Mouse (Mus musculus): ENCODE data around the gene Sdc4. TPM values are rescaled to one million over a fixed set of nuclear protein-coding genes. Genes with fewer than 3 reads are reported as not detected.

Gene Sdc4
- polyA plus RNA-seq, 1 experiment from 2014 or later: 41.9 TPM

DNA sequence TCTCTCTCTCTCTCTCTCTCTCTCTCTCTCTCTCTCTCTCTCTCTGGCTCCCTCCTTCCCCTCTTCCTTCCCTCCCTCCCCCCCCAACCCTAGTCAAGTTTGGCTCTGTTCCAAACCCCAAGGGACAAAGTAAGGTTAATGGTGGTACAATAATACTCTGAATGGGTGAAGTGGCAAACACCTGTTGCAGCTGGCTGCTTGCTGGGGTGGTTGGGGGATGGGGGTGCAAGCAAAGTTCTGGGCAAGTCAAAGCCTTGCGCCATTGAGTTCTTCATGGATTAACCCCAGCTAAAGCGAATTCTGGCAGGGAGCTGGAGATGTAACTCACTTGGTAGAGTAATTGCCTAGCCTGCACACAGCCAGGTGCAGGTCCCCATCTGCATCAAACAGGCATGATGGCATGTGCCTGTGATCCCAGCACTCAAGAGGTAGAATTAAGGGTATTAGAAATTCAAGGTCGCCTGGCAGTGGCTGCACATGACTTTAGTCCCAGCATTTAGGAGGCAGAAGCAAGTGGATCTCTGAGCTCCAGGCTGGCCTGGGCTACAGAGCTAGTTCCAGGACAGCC, 25.3 kb downstream of the Sdc4 start:
- Histone ChIP-seq H3K27ac (no peak overlapping the region), H3K4me1 (replicated peaks) (peaks cover 7% of the 10 kb centered on the region; the same call in 1 of the 2 replicates), H3K27me3 (peaks cover 26% of the 10 kb centered on the region), H3K36me3 (no peaks in the 10 kb centered on the region), H3K4me2 (no peak overlapping the region), H3K9ac (no peak overlapping the region), H3K4me3 (no peak overlapping the region), H3K9me3 (replicated peaks) (no peaks in the 10 kb centered on the region)
- 39% methylated on average over 3 of the region's 3 CpGs for WGBS
- ATAC-seq (replicated peaks; ENCODE audit: insufficient number of reproducible peaks, insufficient read depth, low FRiP score, low read depth): no peak

DNA sequence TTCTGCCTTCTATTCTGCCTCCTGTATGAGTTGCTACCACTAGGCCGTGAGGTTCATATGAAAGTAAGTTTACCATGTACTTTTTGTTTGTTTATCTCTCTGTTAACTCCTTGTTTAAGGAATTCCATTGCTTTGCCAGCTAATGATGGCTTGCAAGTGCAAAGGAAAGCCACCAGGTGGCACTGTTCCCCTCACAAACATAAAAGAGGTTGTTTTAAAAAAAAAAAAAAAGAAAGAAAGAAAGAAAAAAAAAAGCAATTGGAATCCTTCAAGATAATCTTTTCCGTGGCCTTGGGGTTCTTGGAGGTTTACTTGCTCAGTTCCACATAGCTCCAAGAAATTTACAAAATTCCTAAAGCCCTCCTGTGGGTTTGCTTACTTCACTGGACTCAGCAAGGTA, 26.5 kb downstream of the Sdc4 start:
- Histone ChIP-seq H3K27me3 (peaks cover 30% of the 10 kb centered on the region), H3K9ac (no peak overlapping the region), H3K27ac (no peak overlapping the region), H3K9me3 (replicated peaks) (no peaks in the 10 kb centered on the region), H3K4me1 (replicated peaks) (peaks cover 7% of the 10 kb centered on the region; the same call in 1 of the 2 replicates), H3K4me3 (no peak overlapping the region), H3K4me2 (no peak overlapping the region), H3K36me3 (no peaks in the 10 kb centered on the region)
- 0% methylated on average over 2 of the region's 2 CpGs for WGBS
- ATAC-seq (replicated peaks; ENCODE audit: insufficient number of reproducible peaks, insufficient read depth, low FRiP score, low read depth): no peak

DNA sequence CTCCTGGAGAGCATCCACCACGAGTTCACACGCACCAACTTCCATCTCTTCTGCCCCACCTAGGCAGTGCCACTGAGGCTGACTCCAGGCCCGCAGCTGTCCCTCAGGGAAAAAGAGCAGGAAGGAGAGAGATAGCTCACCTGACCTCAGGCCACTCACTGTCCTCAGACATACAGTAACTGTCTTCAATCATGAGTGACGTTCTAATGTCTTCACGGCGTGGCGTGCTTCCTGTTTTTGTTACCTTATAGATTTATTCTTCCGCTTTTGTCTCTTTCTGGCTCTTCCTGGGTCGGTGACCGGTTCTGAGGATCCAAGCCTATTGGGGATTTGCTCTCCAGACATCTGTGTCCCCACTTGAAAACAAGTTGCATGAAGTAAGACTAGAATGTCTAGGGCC, 29.1 kb downstream of the Sdc4 start:
- peaks cover 48% of the 10 kb centered on the region for H3K27me3 ChIP-seq
- no peak overlapping the region for H3K27ac ChIP-seq
- H3K4me2 ChIP-seq: peak overlapping the region; percentile 52
- peaks cover 7% of the 10 kb centered on the region; the same call in 1 of the 2 replicates for H3K4me1 ChIP-seq (replicated peaks)
- no peaks in the 10 kb centered on the region for H3K36me3 ChIP-seq
- peak overlapping the region; percentile 23; the same call in 1 of the 2 replicates for H3K4me3 ChIP-seq
- H3K9me3 ChIP-seq (replicated peaks): no peaks in the 10 kb centered on the region
- no peak for ATAC-seq (replicated peaks; ENCODE audit: insufficient number of reproducible peaks, insufficient read depth, low FRiP score, low read depth)
- H3K9ac ChIP-seq: no peak overlapping the region
- 53% methylated on average over 10 of the region's 10 CpGs for WGBS

DNA sequence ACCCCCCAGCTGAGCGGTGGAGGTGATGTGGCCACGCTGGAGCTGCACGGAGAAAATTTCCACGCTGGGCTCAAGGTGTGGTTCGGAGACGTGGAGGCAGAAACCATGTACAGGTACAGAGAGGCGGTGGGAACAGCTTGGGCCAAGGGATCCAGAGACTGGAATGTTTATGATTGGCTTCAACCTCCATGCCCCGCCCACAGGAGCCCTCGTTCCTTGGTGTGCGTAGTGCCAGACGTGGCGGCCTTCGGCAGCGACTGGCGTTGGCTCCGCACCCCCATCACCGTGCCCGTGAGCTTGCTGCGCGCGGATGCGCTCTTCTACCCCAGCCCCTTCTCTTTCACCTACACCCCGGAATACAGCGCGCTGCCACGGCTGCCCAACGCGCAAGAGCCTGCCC, 29.5 kb downstream of the Sdc4 start:
- peak overlapping the region; percentile 23; the same call in 1 of the 2 replicates for H3K4me3 ChIP-seq
- peaks cover 7% of the 10 kb centered on the region; the same call in 1 of the 2 replicates for H3K4me1 ChIP-seq (replicated peaks)
- no peak overlapping the region for H3K9ac ChIP-seq
- H3K9me3 ChIP-seq (replicated peaks): no peaks in the 10 kb centered on the region
- peak overlapping the region; percentile 52 for H3K4me2 ChIP-seq
- H3K27me3 ChIP-seq: peaks cover 52% of the 10 kb centered on the region
- WGBS: 20% methylated on average over 28 of the region's 28 CpGs
- no peak for ATAC-seq (replicated peaks; ENCODE audit: insufficient number of reproducible peaks, insufficient read depth, low FRiP score, low read depth)
- H3K27ac ChIP-seq: no peak overlapping the region
- H3K36me3 ChIP-seq: no peaks in the 10 kb centered on the region

- under 1% methylated on average over 22 of the region's 22 CpGs for WGBS
- H3K9ac ChIP-seq: no peak overlapping the region
- ATAC-seq (replicated peaks; ENCODE audit: insufficient number of reproducible peaks, insufficient read depth, low FRiP score, low read depth): no peak
- no peaks in the 10 kb centered on the region for H3K9me3 ChIP-seq (replicated peaks)
- H3K4me1 ChIP-seq (replicated peaks): peaks cover 29% of the 10 kb centered on the region
- peak overlapping the region; percentile 5; the same call in 1 of the 2 replicates for H3K4me3 ChIP-seq
- no peaks in the 10 kb centered on the region for H3K36me3 ChIP-seq
- peaks cover 89% of the 10 kb centered on the region for H3K27me3 ChIP-seq
- H3K4me2 ChIP-seq: peak overlapping the region; percentile 42
- H3K27ac ChIP-seq: no peak overlapping the region
Measured at GRCm38 (mm10) chr2:164407708-164408107, 36.0 kb downstream of the Sdc4 start.

DNA sequence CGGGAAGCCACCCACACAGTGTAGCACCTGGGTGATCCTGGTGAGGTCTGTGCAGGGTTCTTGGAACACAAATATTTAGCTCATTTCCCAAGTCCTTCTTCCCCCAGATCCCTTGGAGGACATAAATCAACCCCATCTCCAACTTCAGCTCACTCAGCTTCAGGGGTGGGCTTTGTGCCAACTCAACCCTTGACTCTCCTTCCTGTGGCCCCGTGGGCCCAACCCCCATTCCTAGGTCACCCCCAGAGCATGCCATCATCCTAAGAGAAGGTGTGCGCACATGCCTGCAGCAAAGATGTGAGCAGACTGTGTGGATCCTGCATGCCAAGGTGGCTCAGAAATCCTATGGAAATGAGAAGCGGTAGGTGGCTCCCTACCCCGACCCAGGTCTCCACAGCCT, 38.2 kb downstream of the Sdc4 start:
- Histone ChIP-seq H3K4me1 (replicated peaks) (peaks cover 36% of the 10 kb centered on the region), H3K4me3 (no peak overlapping the region), H3K27ac (no peak overlapping the region), H3K4me2 (no peak overlapping the region), H3K27me3 (peaks cover 98% of the 10 kb centered on the region), H3K36me3 (no peaks in the 10 kb centered on the region), H3K9me3 (replicated peaks) (no peaks in the 10 kb centered on the region), H3K9ac (no peak overlapping the region)
- WGBS: 44% methylated on average over 5 of the region's 5 CpGs
- ATAC-seq (replicated peaks; ENCODE audit: insufficient number of reproducible peaks, insufficient read depth, low FRiP score, low read depth): no peak

DNA sequence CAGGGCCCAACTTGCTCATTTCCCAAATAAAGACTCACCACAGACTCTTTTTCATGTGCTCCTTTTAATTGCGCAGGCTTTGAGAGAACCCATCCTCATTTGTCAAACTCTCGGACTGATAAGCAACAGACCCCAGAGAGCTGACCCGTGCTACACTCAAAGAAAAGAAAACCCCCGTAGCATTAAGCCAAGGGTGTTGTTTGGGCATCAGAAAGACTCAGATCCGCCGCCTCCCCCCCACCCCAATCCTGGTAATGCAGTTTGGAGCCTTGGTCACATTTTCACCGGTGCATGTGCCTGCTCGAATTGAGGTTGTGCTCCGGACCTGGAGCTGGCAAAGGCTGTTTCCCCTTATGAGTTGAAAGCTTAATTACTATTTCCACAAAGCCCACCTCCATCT, 38.6 kb downstream of the Sdc4 start, which contains the start of gene Matn4:
Gene Matn4, minus strand, starts transcription at position 101 of the 400 bp plus-strand sequence.
- Histone ChIP-seq H3K27me3 (peaks cover 98% of the 10 kb centered on the region), H3K9ac (peak within 1 kb of the TSS; percentile 47), H3K36me3 (no peaks in the 10 kb centered on the region), H3K27ac (0 out of 2 replicates have a peak within 1 kb of the TSS, but pooled peaks have one; percentile 15), H3K4me1 (replicated peaks) (peaks cover 39% of the 10 kb centered on the region), H3K4me2 (peak within 1 kb of the TSS; percentile 79), H3K9me3 (replicated peaks) (no peaks in the 10 kb centered on the region), H3K4me3 (peak within 1 kb of the TSS; percentile 51)
- ATAC-seq (replicated peaks; ENCODE audit: insufficient number of reproducible peaks, insufficient read depth, low FRiP score, low read depth): no peak
- 15% methylated on average over 9 of the region's 9 CpGs for WGBS

DNA sequence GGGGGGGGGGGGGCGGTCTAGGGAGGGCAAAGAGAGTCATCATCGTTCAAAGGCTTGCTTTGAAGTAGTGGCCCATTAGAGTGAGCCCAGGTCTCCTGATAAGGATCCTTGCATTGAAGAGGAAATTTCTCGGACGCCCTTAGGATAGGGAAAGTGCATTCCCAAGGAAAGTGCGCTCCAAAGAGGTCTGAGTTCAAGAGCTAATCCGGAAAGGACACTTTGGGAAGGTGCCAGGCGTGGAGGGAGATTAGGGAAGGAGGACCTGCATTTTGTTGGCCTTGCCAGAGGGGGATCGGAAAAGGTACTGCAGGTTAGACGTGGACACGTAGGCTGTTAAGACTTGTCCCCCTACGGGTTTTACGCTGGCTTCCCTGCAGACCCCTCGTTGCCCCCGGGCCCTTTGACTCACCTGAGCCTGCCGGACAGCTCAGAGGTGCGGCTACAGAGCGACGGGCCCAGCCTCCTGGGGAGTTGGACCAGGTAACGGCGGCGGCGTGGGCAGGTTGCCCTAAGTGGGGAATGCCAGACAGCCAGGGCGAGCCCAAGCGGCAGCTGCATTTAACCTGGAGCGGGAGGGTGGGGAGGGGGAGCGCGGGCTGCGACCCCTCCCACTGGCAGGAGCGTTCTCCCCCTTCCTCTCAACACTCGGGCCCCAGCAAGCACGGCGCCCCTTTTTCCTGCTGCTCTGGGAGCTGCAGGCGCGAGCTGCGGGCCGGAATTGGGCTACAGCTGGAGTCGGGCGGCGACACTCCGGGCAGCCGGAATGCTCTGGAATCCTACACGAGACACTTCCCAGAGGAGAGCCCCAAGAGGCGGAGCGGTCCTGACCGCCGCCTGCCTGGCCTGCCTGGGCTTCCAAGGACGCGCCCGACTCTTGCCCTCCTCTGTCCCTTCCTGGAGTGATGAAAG, 39.4 kb downstream of the Sdc4 start:
- ATAC-seq (replicated peaks; ENCODE audit: insufficient number of reproducible peaks, insufficient read depth, low FRiP score, low read depth): peak; percentile 49; the same call in 1 of the 2 replicates
- H3K27ac ChIP-seq: 0 out of 2 replicates have a peak overlapping the region, but pooled peaks have one; percentile 15

GRCm38 (mm10) chr2:164403396-164404081, 40.1 kb downstream of the Sdc4 start:
- Histone ChIP-seq H3K27ac (no peak overlapping the region), H3K36me3 (no peaks in the 10 kb centered on the region), H3K27me3 (peaks cover 97% of the 10 kb centered on the region), H3K4me1 (replicated peaks) (peaks cover 39% of the 10 kb centered on the region), H3K9me3 (replicated peaks) (no peaks in the 10 kb centered on the region), H3K4me3 (peak overlapping the region; percentile 51; the same call in 1 of the 2 replicates), H3K9ac (no peak overlapping the region), H3K4me2 (peak overlapping the region; percentile 79)
- ATAC-seq (replicated peaks; ENCODE audit: insufficient number of reproducible peaks, insufficient read depth, low FRiP score, low read depth): no peak
- WGBS: 13% methylated on average over 14 of the region's 14 CpGs

More for the DNA sequence above, 39.4 kb downstream of the Sdc4 start:
- peak overlapping the region; percentile 51 for H3K4me3 ChIP-seq
- peaks cover 98% of the 10 kb centered on the region for H3K27me3 ChIP-seq
- H3K4me1 ChIP-seq (replicated peaks): peaks cover 39% of the 10 kb centered on the region
- no peaks in the 10 kb centered on the region for H3K36me3 ChIP-seq
- H3K4me2 ChIP-seq: peak overlapping the region; percentile 79
- no peaks in the 10 kb centered on the region for H3K9me3 ChIP-seq (replicated peaks)
- peak overlapping the region; percentile 47 for H3K9ac ChIP-seq
- under 1% methylated on average over 49 of the region's 49 CpGs for WGBS

DNA sequence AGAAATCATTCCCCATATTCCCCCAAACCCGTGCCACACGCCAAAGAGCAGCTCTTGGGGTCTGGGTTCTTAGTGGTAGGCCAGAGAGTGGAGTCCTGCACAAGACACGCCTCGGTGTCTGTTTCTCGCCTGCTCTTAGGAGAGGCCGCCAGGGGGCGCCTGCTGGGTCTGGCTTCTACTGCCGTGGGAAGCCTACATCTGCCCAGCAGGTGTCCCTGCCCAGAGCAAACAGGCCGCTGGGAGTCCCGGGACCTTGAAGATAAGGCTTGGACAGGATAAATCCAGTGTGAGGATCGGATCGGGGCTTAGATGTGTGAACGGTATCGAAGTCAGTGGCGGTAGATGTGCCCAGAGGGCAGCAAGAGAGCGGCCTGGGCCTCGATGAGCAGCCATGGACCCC, 40.8 kb downstream of the Sdc4 start, which contains the start of gene Rbpjl:
Gene Rbpjl, plus strand, starts transcription at position 236 of the 400 bp plus-strand sequence.
- H3K4me1 ChIP-seq (replicated peaks): peaks cover 33% of the 10 kb centered on the region
- peak within 1 kb of the TSS; percentile 79 for H3K4me2 ChIP-seq
- peaks cover 91% of the 10 kb centered on the region for H3K27me3 ChIP-seq
- no peaks in the 10 kb centered on the region for H3K36me3 ChIP-seq
- WGBS: 3% methylated on average over 17 of the region's 17 CpGs
- no peaks in the 10 kb centered on the region for H3K9me3 ChIP-seq (replicated peaks)
- peak within 1 kb of the TSS; percentile 51; the same call in 1 of the 2 replicates for H3K4me3 ChIP-seq
- ATAC-seq (replicated peaks; ENCODE audit: insufficient number of reproducible peaks, insufficient read depth, low FRiP score, low read depth): 0 out of 2 replicates have a peak, but pooled peaks have one; percentile 24
- H3K27ac ChIP-seq: no peak within 1 kb of the TSS
- no peak within 1 kb of the TSS for H3K9ac ChIP-seq

GRCm38 (mm10) chr2:164396911-164397310, 46.8 kb downstream of the Sdc4 start:
- Histone ChIP-seq H3K4me2 (no peak overlapping the region), H3K27me3 (peaks cover 47% of the 10 kb centered on the region), H3K4me1 (replicated peaks) (peaks cover 9% of the 10 kb centered on the region), H3K4me3 (no peak overlapping the region), H3K36me3 (no peaks in the 10 kb centered on the region), H3K9me3 (replicated peaks) (no peaks in the 10 kb centered on the region), H3K9ac (no peak overlapping the region), H3K27ac (no peak overlapping the region)
- 66% methylated on average over 12 of the region's 12 CpGs for WGBS
- no peak for ATAC-seq (replicated peaks; ENCODE audit: insufficient number of reproducible peaks, insufficient read depth, low FRiP score, low read depth)
